Mouse (Mus musculus) small intestine, adult 2 months (tissue): ENCODE data around the gene Arhgap22. TPM values are rescaled to one million over a fixed set of nuclear protein-coding genes. Genes with fewer than 3 reads are reported as not detected.
A peak's percentile ranks its signal among the peaks of the same experiment; 100 is the strongest.

Experiments used
- H3K27ac ChIP-seq: fragments of 200-500 bp; 2 replicates; pipeline ENCODE4 v1.5.1; 2012; ENCODE audit warnings: low read depth, low read length, control low read depth, inconsistent platforms; ENCODE audit not compliant: insufficient read depth
- H3K27me3 ChIP-seq: fragments of 200-500 bp; 2 replicates; pipeline ENCODE4 v1.6.1; 2012; ENCODE audit warnings: mild to moderate bottlenecking, moderate library complexity, low read length, inconsistent platforms; ENCODE audit not compliant: control insufficient read depth, insufficient read depth
- H3K36me3 ChIP-seq: fragments of 200-500 bp; 2 replicates; pipeline ENCODE4 v1.6.1; 2012; ENCODE audit warnings: mild to moderate bottlenecking, low read length, control low read depth, inconsistent platforms; ENCODE audit not compliant: control insufficient read depth, insufficient read depth
- H3K4me1 ChIP-seq: fragments of 200-500 bp; 2 replicates; pipeline ENCODE4 v1.6.1; 2012; ENCODE audit warnings: low read length, inconsistent platforms, mixed read lengths; ENCODE audit not compliant: control insufficient read depth, insufficient read depth, insufficient read length
- H3K4me3 ChIP-seq: fragments of 200-500 bp; 2 replicates; pipeline ENCODE4 v1.5.1; 2012; ENCODE audit warnings: low read depth, mild to moderate bottlenecking, control low read depth, inconsistent platforms, low read length, moderate library complexity
- CTCF ChIP-seq: fragments of 200-500 bp; IDR thresholded peaks from 2 replicates; pipeline ENCODE4 v1.5.1; 2012; ENCODE audit warnings: low read depth, mild to moderate bottlenecking, control low read depth, inconsistent platforms, low read length, moderate library complexity, mixed read lengths; ENCODE audit not compliant: insufficient replicate concordance, insufficient read length; ENCODE audit errors: extremely low read depth
- POLR2A ChIP-seq: fragments of 200-500 bp; IDR thresholded peaks from 2 replicates; pipeline ENCODE4 v1.6.1; 2012; ENCODE audit warnings: low read depth, mild to moderate bottlenecking, control low read depth, inconsistent platforms, low read length, moderate library complexity
- WGBS: fragments of 180-500 bp; shearing (Covaris S2); methylation state at CpG from one replicate; pipeline ENCODE4 v1.1.7; 2018; 5-methylcytosine and 5-hydroxymethylcytosine counted together
- polyA plus RNA-seq: library from polyadenylated mRNA; depleted of rRNA; stranded (reverse); fragments of >200 nt; gene quantifications from 2 replicates; pipeline ENCODE4 v1.2.3, GENCODE M21; 2012

Arhgap22 gene
- polyA plus RNA-seq, 1 experiment = 3.6 TPM

DNA sequence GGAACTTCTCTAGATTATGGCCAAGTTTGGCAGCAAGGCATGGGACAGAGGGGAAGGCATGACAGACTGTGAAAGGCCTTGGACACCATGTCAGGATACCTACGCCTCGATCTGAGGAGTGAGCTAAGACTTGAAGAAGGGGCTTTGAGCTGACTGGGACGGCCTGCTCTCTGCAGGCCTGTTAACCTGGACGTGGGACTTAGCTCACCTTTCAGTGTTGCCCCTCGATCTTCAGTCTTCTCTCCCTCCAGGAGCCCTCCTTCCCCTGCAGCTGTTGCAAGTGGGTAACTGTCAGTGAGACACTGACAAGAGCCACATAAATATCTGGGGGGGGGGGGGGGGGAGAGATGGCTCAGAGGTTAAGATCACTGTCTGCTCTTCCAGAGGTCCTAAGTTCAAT is 34.9 kb downstream of the Arhgap22 start:
- H3K27ac ChIP-seq = no peak overlapping the region
- peaks cover 10% of the 10 kb centered on the region for H3K4me1 ChIP-seq
- no peaks in the 10 kb centered on the region for H3K36me3 ChIP-seq
- 89% methylated on average over 5 of the region's 5 CpGs for WGBS
- no peak overlapping the region for H3K4me3 ChIP-seq
- TF ChIP-seq CTCF (no peak), POLR2A (no peak)
- H3K27me3 ChIP-seq = no peaks in the 10 kb centered on the region

DNA sequence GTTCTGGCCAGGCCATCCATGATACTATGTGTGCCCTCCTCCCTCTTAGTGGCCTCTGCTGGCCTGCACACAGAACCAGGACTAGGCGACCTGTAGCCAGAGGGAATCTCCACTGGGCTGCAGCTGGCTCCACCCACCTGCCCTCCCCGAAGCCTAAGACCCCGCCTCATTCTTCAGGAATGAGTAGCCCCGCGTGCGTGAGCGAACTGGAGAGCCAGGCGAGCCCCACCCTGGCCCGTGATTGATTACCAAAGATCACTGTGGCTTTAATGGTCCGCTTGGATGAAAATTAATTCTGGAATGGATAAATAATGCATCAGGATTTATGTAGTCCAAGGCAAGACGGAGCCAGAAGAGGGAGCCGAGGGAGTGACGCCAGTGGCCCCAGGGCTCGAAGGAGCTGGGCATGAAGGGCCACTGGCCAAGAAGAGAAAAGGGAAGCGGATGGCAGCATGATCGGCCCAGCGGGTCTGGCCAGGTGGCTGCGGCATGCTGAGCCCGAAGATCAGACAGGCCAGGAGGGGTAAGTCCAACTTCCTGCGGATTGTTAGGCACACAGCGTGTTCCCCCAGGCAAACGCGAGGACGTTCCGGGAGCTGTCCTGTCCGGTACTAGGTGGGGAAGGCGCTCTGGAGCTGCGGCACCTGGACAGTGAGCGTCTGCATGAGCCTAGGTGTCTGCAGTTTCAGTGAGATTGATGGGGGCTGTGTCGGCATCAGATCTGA is 36.6 kb downstream of the Arhgap22 start:
- H3K4me1 ChIP-seq = peaks cover 10% of the 10 kb centered on the region
- peak overlapping the region; percentile 50 for H3K4me3 ChIP-seq
- no peak for TF ChIP-seq CTCF
- no peak for TF ChIP-seq POLR2A
- H3K27ac ChIP-seq = no peak overlapping the region
- no peaks in the 10 kb centered on the region for H3K36me3 ChIP-seq
- no peaks in the 10 kb centered on the region for H3K27me3 ChIP-seq
- WGBS = 5% methylated on average over 30 of the region's 30 CpGs

DNA sequence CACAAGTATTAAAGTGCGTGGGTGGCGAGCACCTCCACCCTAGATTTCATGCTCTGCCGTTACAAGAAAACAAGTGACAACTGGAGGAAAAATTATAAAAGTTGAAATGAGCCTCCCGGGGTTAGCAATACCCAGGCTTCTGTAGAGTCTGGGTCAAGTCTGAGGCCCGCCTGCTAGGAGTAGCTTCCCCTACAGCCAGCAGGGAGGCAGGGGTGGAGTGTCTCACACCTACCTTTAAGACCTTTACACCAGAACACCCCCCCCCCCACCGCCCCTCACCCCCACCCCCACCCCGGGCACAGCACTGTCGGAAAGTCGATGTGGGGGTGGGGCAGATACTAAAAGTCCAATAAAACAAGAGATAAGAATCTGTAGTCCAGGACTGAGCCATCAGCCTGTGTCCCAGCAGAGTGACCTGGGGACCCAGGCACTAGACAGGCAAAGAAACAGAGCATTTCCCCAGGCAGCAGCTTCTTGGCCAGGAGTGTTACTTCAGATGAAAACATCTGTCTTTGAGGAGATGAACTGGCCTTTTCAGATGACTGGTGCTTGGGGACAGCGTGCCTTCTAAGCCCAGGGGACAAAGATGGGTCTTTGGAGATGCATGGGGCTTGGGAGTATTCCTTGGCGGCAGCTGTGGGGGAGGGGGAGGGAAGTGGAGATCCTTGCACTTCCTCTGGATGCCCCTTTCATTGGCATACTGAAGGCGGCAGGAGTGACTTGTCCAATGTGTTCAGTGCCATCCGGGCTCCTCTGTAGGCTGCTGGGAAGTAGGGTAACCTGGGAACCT is 37.3 kb downstream of the Arhgap22 start:
- H3K4me3 ChIP-seq = peak overlapping the region; percentile 50
- 14% methylated on average over 13 of the region's 13 CpGs for WGBS
- H3K4me1 ChIP-seq = peaks cover 9% of the 10 kb centered on the region

DNA sequence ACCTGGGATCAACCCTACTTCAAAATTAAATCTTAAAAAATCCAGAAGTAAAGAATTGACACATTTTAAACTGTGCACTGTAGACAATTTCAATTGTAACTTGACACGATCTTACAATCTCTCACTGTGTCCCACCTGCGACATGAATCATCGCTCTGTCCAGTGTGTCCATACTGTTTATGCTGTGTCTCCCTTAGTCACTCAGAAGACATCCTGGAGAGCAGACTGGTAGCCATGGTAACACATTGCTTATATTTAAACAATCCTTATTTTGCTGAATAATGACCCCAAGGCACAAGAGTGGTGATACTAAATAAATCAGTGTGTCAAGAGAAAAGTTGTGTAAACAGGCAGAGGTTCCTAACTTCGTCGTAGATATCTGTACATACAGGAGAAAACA is 44.4 kb downstream of the Arhgap22 start:
- WGBS = 57% methylated on average over 5 of the region's 5 CpGs
- Histone ChIP-seq H3K36me3 (no peaks in the 10 kb centered on the region), H3K27ac (no peak overlapping the region), H3K4me1 (no peaks in the 10 kb centered on the region), H3K4me3 (no peak overlapping the region), H3K27me3 (no peaks in the 10 kb centered on the region)
- TF ChIP-seq CTCF = no peak
- no peak for TF ChIP-seq POLR2A

More for the DNA sequence above, 37.3 kb downstream of the Arhgap22 start:
- no peaks in the 10 kb centered on the region for H3K36me3 ChIP-seq
- no peaks in the 10 kb centered on the region for H3K27me3 ChIP-seq
- H3K27ac ChIP-seq = no peak overlapping the region
- no peak for TF ChIP-seq POLR2A

DNA sequence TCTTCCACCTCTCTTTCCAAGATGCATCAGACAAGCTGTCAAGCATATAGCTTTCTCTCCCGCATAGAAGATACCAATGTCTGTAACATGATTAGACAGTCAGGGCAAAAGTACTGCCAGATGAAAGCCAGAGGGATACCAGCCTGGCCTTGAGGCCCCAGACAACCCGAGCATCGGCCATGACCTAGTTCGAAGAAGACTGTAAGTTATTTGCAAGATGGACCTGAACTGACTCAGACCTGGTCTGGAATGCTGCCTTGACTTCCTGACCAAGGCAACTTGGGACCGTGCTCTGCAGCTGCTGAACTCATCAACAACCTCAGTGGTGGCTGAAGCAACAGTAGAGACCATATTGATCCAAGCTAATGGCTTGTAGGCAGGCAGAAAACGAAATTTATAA is 46.3 kb downstream of the Arhgap22 start:
- H3K4me1 ChIP-seq = no peaks in the 10 kb centered on the region
- 79% methylated on average over 6 of the region's 6 CpGs for WGBS
- H3K4me3 ChIP-seq = no peak overlapping the region
- H3K36me3 ChIP-seq = no peaks in the 10 kb centered on the region
- no peaks in the 10 kb centered on the region for H3K27me3 ChIP-seq
- no peak overlapping the region for H3K27ac ChIP-seq
- TF ChIP-seq CTCF = no peak
- TF ChIP-seq POLR2A = no peak

DNA sequence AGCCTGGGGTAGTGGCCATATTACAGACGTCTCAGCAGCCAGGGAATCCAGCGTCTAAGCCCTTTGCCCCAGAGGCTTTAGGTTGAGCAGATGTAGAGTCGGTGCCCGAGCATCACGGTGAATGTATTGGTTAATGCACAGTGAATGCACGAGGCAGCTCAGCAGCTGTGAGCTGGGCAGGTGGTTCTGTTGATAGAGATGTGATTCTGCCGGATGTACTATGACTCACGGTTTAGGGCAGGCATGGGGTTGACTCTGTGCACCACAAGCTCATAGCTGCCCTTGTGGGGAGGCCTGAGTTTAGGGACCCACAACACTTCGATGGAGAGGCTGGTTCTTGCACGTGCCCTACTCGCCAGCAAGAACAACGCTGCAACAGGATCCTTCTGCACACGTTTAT is 51.0 kb downstream of the Arhgap22 start:
- no peaks in the 10 kb centered on the region for H3K27me3 ChIP-seq
- H3K27ac ChIP-seq = no peak overlapping the region
- H3K4me1 ChIP-seq = no peaks in the 10 kb centered on the region
- no peaks in the 10 kb centered on the region for H3K36me3 ChIP-seq
- no peak overlapping the region for H3K4me3 ChIP-seq
- WGBS = 89% methylated on average over 13 of the region's 13 CpGs
- TF ChIP-seq POLR2A = no peak
- TF ChIP-seq CTCF = no peak

DNA sequence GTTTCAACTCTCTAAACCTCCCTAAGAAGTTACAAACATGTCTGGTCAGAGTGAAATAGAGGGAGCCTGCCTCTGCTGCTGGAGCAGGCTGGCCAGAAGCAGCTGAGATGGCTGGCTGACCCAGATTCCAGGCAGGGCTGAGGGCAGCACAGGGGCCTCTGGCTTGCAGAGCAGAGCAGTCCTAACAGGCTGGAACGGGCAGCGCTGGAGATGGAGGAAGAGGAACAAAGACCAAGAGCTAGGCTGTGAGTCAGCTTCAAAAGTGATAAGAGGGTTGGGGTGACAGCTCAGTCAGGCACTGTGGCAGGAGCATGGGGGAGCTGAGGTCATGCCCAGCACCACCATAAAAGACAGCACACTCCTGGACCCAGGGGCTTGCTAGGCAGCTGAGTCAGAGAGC is 62.4 kb downstream of the Arhgap22 start:
- H3K27ac ChIP-seq = no peak overlapping the region
- H3K4me1 ChIP-seq = no peaks in the 10 kb centered on the region
- no peak for TF ChIP-seq POLR2A
- no peak for TF ChIP-seq CTCF
- H3K27me3 ChIP-seq = no peaks in the 10 kb centered on the region
- WGBS = 35% methylated on average over 2 of the region's 2 CpGs
- H3K36me3 ChIP-seq = no peaks in the 10 kb centered on the region
- no peak overlapping the region for H3K4me3 ChIP-seq
